Mouse (Mus musculus) lung, postnatal 0 days (tissue): ENCODE measurements at regions not wholly inside any gene's neighbourhood (a gene's known extent, or its start where the extent isn't known, plus 50 kb on each side); places are given as distances from the start of the nearest gene placed in this dataset.

Experiments used
- CTCF ChIP-seq: IDR thresholded peaks from 2 replicates; pipeline ENCODE4 v1.5.1; 2016; ENCODE audit warnings: antibody characterized with exemption, mild to moderate bottlenecking
- EP300 ChIP-seq: IDR thresholded peaks from 2 replicates; pipeline ENCODE4 v1.6.1; 2016; ENCODE audit warnings: antibody characterized with exemption, mild to moderate bottlenecking, control low read depth

DNA sequence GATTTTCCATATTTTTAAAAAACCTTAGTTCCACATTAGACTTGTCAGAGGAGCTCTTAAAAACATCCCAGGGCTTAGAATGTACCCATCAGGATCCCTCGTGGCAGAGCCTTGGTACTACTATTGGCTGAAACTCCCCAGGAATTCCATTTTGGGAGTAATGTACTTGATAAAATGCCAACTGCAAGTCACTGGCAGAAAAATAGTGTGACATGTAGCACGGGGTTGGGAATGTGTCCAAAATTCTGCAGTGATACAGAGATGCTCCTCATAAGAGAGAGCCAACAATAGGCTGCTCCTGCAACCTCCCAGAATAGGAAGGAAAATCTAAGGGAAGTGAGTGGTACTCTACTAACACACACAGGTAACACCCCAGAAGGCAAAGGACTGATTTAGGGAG is 309.4 kb downstream of the Plk2 start:
- TF ChIP-seq CTCF (no peak), EP300 (no peak)
